Mouse (Mus musculus) spleen, adult 2 months (tissue): ENCODE measurements around the gene Adgra3. TPM values are rescaled to one million over a fixed set of nuclear protein-coding genes. Genes with fewer than 3 reads are reported as not detected.
A peak's percentile ranks its signal among the peaks of the same experiment; 100 is the strongest.

ENCODE experiments used
- DNase-seq, 2 experiments: peaks; one replicate each; pipeline versions ENCODE4 v3.0.0 to v3.0.0-alpha.2; 2012 to 2021; ENCODE audit warnings: low spot score in 2 of 2, low read depth in 1 of 2
- H3K27ac ChIP-seq: fragments of 200-500 bp; 2 replicates; pipeline ENCODE4 v1.5.1; 2012; ENCODE audit warnings: low read length, inconsistent platforms; ENCODE audit not compliant: insufficient read depth
- H3K27me3 ChIP-seq: fragments of 200-500 bp; 2 replicates; pipeline ENCODE4 v1.6.1; 2012; ENCODE audit warnings: mild to moderate bottlenecking, moderate library complexity, low read length, inconsistent platforms; ENCODE audit not compliant: control insufficient read depth, insufficient read depth
- H3K36me3 ChIP-seq: fragments of 200-500 bp; 2 replicates; pipeline ENCODE4 v1.6.1; 2012; ENCODE audit warnings: mild to moderate bottlenecking, low read length, inconsistent platforms; ENCODE audit not compliant: control insufficient read depth, insufficient read depth
- H3K4me1 ChIP-seq: fragments of 200-500 bp; 2 replicates; pipeline ENCODE4 v1.6.1; 2011; ENCODE audit warnings: inconsistent platforms; ENCODE audit not compliant: control insufficient read depth, insufficient read depth, insufficient read length
- H3K4me3 ChIP-seq: fragments of 200-500 bp; 2 replicates; pipeline ENCODE4 v1.5.1; 2011; ENCODE audit warnings: mild to moderate bottlenecking, inconsistent platforms; ENCODE audit not compliant: insufficient read depth, insufficient read length; ENCODE audit errors: extremely low read depth
- CTCF ChIP-seq: fragments of 200-500 bp; IDR thresholded peaks from 2 replicates; pipeline ENCODE4 v1.5.1; 2011; ENCODE audit warnings: mild to moderate bottlenecking, inconsistent platforms; ENCODE audit not compliant: insufficient read depth, insufficient read length, insufficient replicate concordance; ENCODE audit errors: extremely low read depth
- POLR2A ChIP-seq: fragments of 200-500 bp; IDR thresholded peaks from 2 replicates; pipeline ENCODE4 v1.6.1; 2011; ENCODE audit warnings: low read depth, low read length, inconsistent platforms
- WGBS: fragments of 180-500 bp; shearing (Covaris S2); methylation state at CpG from one replicate; pipeline ENCODE4 v1.1.7; 2018; 5-methylcytosine and 5-hydroxymethylcytosine counted together
- polyA plus RNA-seq: library from polyadenylated mRNA; depleted of rRNA; stranded (reverse); fragments of >200 nt; gene quantifications from 2 replicates; pipeline ENCODE4 v1.2.3, GENCODE M21; 2012

Gene Adgra3
- polyA plus RNA-seq, 1 experiment: 9.2 TPM

DNA sequence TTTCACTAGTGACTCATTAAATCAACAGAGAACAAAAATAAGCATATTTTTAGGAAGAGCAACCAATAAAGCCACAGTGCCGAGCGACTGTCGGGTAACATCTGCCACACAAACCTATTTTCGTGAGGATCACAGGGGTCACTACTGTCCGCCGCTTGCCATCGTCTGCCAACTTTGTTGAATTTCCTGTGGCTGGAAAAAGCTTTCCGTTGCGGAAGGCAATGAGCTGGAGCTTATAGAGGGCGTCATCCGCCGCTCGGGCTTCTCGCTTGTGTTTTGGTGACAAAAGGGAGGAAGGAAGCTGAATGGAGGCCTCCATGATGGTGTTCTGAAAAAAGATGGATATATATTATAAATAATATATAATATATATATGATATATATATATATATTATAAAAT lies 79.6 kb downstream of the Adgra3 start:
- Histone ChIP-seq H3K27me3 (no peaks in the 10 kb centered on the region), H3K36me3 (no peaks in the 10 kb centered on the region), H3K4me3 (no peak overlapping the region), H3K4me1 (no peaks in the 10 kb centered on the region), H3K27ac (no peak overlapping the region)
- no peak for DNase-seq
- 94% methylated on average over 14 of the region's 14 CpGs for WGBS
- no peak for TF ChIP-seq CTCF
- TF ChIP-seq POLR2A: no peak

DNA sequence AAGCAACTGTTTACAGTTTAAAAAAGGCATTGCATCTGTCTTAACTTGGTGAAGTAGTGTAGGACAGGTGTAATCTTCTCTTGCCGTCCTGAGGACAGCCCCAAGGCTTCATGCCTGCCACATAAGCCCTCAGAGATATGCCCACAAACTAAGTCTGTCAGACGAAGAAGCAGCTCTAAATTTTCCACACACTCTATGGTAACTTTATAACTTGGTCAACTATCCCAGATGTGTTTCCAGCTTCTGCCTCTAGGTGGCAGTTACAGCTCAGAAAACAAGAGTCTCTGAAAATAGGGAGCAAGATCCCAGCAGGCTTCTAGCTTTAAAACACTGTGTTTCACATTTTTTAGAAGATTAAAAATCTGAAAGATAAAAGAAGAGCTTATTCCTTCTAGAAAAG lies 82.8 kb downstream of the Adgra3 start:
- Histone ChIP-seq H3K36me3 (no peaks in the 10 kb centered on the region), H3K27me3 (no peaks in the 10 kb centered on the region), H3K4me3 (no peak overlapping the region), H3K27ac (no peak overlapping the region), H3K4me1 (no peaks in the 10 kb centered on the region)
- no peak for DNase-seq
- WGBS: 46% methylated on average over 2 of the region's 2 CpGs
- 0 out of 2 replicates have a peak, but pooled peaks have one; percentile 8 for TF ChIP-seq CTCF
- TF ChIP-seq POLR2A: no peak

DNA sequence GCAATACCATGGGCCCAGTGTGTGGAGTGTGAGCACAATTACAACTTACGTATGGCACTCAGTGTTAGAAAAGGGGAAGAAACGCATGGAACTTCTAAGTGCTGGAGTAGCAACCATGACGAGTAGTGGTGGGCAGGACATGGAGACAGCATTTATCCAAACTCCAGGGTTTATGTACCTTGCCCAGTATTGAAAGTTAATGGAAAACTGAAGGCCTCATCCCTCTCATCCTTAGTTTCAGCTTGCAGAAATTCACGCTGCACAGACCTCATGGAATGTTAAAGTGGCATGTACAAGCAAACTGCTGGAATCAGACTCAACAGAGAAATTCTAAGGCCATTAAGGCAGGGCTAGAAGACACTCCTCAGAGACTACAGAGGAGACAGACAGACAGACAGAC lies 84.6 kb downstream of the Adgra3 start:
- H3K4me3 ChIP-seq: no peak overlapping the region
- no peak for DNase-seq
- 91% methylated on average over 4 of the region's 4 CpGs for WGBS
- TF ChIP-seq CTCF (no peak), POLR2A (no peak)
- no peaks in the 10 kb centered on the region for H3K36me3 ChIP-seq
- no peaks in the 10 kb centered on the region for H3K4me1 ChIP-seq
- no peaks in the 10 kb centered on the region for H3K27me3 ChIP-seq
- H3K27ac ChIP-seq: no peak overlapping the region

GRCm38 (mm10) chr5:49969660-49970059 lies 89.1 kb downstream of the Adgra3 start:
- no peak for DNase-seq
- 88% methylated on average over 8 of the region's 8 CpGs for WGBS
- TF ChIP-seq POLR2A (no peak), CTCF (no peak)
- Histone ChIP-seq H3K36me3 (no peaks in the 10 kb centered on the region), H3K4me1 (no peaks in the 10 kb centered on the region), H3K27ac (no peak overlapping the region), H3K27me3 (no peaks in the 10 kb centered on the region), H3K4me3 (no peak overlapping the region)

GRCm38 (mm10) chr5:49967726-49968125 lies 91.1 kb downstream of the Adgra3 start:
- WGBS: 91% methylated on average over 6 of the region's 6 CpGs
- Histone ChIP-seq H3K27ac (no peak overlapping the region), H3K4me3 (no peak overlapping the region), H3K36me3 (no peaks in the 10 kb centered on the region), H3K4me1 (no peaks in the 10 kb centered on the region), H3K27me3 (no peaks in the 10 kb centered on the region)
- no peak for TF ChIP-seq POLR2A
- TF ChIP-seq CTCF: no peak
- DNase-seq: no peak

DNA sequence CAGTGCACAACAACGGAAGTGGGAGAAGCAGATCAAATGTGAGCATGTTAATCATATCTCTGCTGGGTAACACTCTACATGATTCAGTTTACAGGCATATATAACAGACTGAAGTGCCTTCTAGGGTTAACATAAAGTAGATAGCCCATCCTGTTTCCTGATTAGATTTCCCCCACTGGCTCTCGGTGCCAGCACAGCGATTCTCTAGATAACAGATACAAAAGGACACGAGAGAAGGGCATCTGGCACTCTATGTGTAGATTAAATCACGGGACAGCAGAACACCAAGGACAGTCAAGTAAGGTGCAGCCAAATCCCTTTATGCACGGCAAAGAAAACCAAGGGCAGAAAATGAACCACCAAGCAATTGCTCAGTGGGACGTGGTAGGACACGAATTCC lies 93.0 kb downstream of the Adgra3 start:
- 78% methylated on average over 8 of the region's 8 CpGs for WGBS
- Histone ChIP-seq H3K27ac (no peak overlapping the region), H3K36me3 (no peaks in the 10 kb centered on the region), H3K27me3 (no peaks in the 10 kb centered on the region), H3K4me1 (no peaks in the 10 kb centered on the region), H3K4me3 (no peak overlapping the region)
- TF ChIP-seq POLR2A (no peak), CTCF (no peak)
- no peak for DNase-seq

DNA sequence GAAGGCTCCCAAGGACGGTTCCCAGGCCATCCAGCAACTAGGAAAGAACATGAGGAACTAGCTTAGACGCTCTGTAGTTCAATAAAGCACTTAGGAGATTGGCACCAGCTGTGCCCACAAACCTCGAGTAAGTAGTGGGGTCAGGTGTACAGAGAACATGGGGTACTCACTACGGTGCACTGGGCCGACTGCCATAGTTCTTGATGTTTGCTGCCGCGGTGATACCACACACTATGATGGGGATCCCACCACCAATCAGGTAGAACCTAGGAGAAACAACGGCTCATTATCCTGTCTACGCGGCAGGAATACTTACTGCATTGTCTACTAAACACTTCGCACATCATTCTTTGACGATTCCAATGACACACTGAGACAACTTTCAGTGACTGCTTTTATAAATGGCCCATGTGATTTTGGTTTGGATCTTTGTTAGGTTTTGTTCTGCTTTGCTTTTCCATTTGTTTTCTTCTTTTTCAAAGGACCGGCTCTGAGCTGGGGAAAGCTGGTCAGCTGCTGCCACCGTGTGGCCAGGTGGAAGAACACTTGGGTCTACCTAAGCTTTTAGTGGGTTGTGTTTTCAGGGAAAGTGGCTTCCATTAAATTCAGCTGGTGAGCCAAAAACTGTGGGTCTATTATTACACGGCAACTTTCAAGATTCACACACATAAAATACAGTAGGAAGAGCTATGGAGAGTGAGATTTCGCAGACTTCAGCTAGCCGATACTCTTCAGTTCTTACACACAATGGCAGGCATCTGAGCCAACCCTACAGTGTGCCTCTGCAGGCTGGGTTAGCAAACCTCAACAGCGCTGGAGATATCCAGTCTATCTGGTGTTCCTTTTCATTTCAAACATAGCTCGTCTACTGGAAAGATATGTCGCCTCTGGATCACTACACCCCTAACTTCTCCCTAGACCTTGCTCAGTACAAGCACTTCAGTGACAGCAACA lies 97.1 kb downstream of the Adgra3 start:
- H3K27me3 ChIP-seq: no peaks in the 10 kb centered on the region
- no peaks in the 10 kb centered on the region for H3K36me3 ChIP-seq
- TF ChIP-seq CTCF (no peak), POLR2A (no peak)
- H3K27ac ChIP-seq: no peak overlapping the region
- DNase-seq: no peak
- H3K4me1 ChIP-seq: no peaks in the 10 kb centered on the region
- WGBS: 86% methylated on average over 20 of the region's 20 CpGs
- no peak overlapping the region for H3K4me3 ChIP-seq
